Mouse (Mus musculus) stomach, postnatal 0 days (tissue): ENCODE data around the gene Abcc3. TPM values are rescaled to one million over a fixed set of nuclear protein-coding genes. Genes with fewer than 3 reads are reported as not detected.

Experiments used
- ATAC-seq: fragments of 200-750 bp; cut with Nextera tagmentation; 2 replicates; pipeline ENCODE4 v1.8.0; 2017; ENCODE audit not compliant: low FRiP score, low TSS enrichment
- DNase-seq: peaks from one replicate; pipeline ENCODE4 v3.0.0-alpha.2; 2016; ENCODE audit warnings: low spot score
- H3K27ac ChIP-seq: fragments of 300-500 bp; sonication (generic); replicated peaks from 2 replicates; pipeline ENCODE4 v1.5.1; 2014; ENCODE audit warnings: mild to moderate bottlenecking, control low read depth
- H3K27me3 ChIP-seq: fragments of 300-500 bp; sonication (generic); 2 replicates; pipeline ENCODE4 v1.6.1; 2014; ENCODE audit warnings: low read length; ENCODE audit not compliant: control insufficient read depth, insufficient read depth
- H3K36me3 ChIP-seq: fragments of 300-500 bp; sonication (generic); 2 replicates; pipeline ENCODE4 v1.6.1; 2014; ENCODE audit warnings: low read length, mixed read lengths; ENCODE audit not compliant: control insufficient read depth, insufficient read depth
- H3K4me1 ChIP-seq: fragments of 300-500 bp; sonication (generic); replicated peaks from 2 replicates; pipeline ENCODE4 v1.6.1; 2014; ENCODE audit warnings: antibody characterized with exemption; ENCODE audit not compliant: control insufficient read depth, insufficient read depth
- H3K4me2 ChIP-seq: fragments of 300-500 bp; sonication (generic); replicated peaks from 2 replicates; pipeline ENCODE4 v1.6.1; 2014; ENCODE audit warnings: low read depth, mild to moderate bottlenecking, control low read depth, moderate library complexity
- H3K4me3 ChIP-seq: fragments of 300-500 bp; sonication (generic); 2 replicates; pipeline ENCODE4 v1.5.1; 2014; ENCODE audit warnings: low read depth, low read length, control low read depth
- H3K9ac ChIP-seq: fragments of 300-500 bp; sonication (generic); 2 replicates; pipeline ENCODE4 v1.6.1; 2014; ENCODE audit warnings: mild to moderate bottlenecking, low read length, control low read depth, mixed read lengths
- H3K9me3 ChIP-seq: fragments of 300-500 bp; sonication (generic); 2 replicates; pipeline ENCODE4 v1.6.1; 2016; ENCODE audit warnings: low read length; ENCODE audit not compliant: control insufficient read depth
- CTCF ChIP-seq: IDR thresholded peaks from 2 replicates; pipeline ENCODE4 v1.5.1; 2016; ENCODE audit warnings: antibody characterized with exemption, low read depth, mild to moderate bottlenecking, moderate library complexity
- EP300 ChIP-seq: optimal IDR thresholded peaks from 2 replicates; pipeline ENCODE3; 2016; ENCODE audit warnings: antibody characterized with exemption
- WGBS: fragments of 180-500 bp; shearing (Covaris S2); extraction: QIAGEN DNeasy Blood & Tissue Kit; methylation state at CpG from one replicate; pipeline ENCODE4 v1.1.7; 2014; 5-methylcytosine and 5-hydroxymethylcytosine counted together
- polyA plus RNA-seq: library from polyadenylated mRNA; unstranded; fragments of >200 nt; fragmentation: Nextera tagmentation; extraction: Ambion mirVana; gene quantifications from 2 replicates; pipeline ENCODE4 v1.2.1, GENCODE M21; 2015

The Abcc3 gene
- polyA plus RNA-seq, 1 experiment from 2014 or later = 25.3 TPM

DNA sequence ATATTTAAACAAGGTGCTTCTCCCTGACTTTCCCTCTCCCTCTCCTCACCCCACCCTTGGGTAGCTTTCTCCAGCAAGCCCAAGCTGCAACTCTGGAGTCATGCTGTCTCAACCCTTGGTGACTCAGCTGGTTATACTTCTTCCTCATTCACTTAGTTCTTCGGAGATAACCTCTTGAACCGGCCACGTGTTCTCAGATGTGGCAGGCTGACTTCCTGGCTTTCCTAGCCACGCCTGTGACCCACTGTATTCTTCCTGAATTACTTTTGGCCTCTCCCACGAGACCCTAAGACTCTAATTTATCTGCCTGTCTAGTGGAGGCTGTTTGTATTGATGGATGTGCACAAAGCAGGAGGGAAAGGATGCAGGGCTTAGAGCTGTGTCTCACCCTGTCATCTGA, 22.0 kb downstream of the Abcc3 start:
- Histone ChIP-seq H3K9me3 (no peaks in the 10 kb centered on the region), H3K4me3 (no peak overlapping the region), H3K4me1 (no peaks in the 10 kb centered on the region; the same call in 1 of the 2 replicates), H3K9ac (no peak overlapping the region), H3K36me3 (no peaks in the 10 kb centered on the region), H3K27ac (peak overlapping the region; percentile 20; the same call in 1 of the 2 replicates), H3K27me3 (no peaks in the 10 kb centered on the region), H3K4me2 (no peak overlapping the region)
- 12% methylated on average over 5 of the region's 5 CpGs for WGBS
- ATAC-seq = peak; percentile 94
- DNase-seq = peak; percentile 83
- TF ChIP-seq CTCF (no peak), EP300 (no peak)

DNA sequence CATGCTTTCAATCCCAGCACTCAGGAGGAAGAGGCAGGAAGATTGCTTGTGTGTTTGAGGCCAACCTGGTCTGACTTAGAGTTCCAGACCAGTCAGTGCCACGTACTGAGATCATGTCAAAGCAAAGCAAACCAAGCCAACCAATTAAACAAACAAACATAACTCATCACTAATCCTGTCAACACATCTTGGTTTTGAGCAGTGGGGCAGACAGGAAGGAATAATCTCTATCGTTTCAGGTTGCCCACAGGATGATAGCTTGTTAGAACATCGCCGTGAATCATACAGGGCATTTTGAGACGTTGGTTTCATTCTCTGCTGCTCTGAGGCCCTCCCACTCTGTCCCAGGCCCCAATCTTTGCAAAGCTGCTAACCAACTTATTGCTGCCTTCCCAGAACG, 22.8 kb downstream of the Abcc3 start:
- Histone ChIP-seq H3K36me3 (no peaks in the 10 kb centered on the region), H3K4me2 (no peak overlapping the region), H3K27me3 (no peaks in the 10 kb centered on the region), H3K9me3 (no peaks in the 10 kb centered on the region), H3K4me1 (no peaks in the 10 kb centered on the region; the same call in 1 of the 2 replicates), H3K9ac (no peak overlapping the region; the same call in 1 of the 2 replicates), H3K4me3 (no peak overlapping the region), H3K27ac (no peak overlapping the region)
- 67% methylated on average over 6 of the region's 6 CpGs for WGBS
- DNase-seq (no peak), ATAC-seq (no peak)
- TF ChIP-seq EP300 = no peak
- TF ChIP-seq CTCF = no peak

DNA sequence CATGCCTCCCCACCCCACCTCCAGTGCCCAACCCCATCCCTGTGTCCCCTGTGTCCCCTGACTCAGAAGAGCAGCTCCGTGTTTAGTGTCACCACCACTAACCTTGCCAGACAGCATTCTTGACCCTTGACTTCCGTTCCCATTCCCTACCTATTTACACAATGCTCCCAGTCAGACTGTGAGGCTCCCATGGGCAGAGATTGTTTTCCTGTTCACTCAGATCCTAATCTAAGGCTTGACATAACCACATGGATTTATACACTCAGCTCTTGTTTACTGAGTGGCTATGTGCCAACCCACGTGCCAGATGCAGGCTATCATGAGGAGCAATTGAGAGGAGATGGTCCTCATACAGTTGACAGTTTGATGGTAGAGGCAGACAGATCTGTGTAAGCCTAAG, 27.5 kb downstream of the Abcc3 start:
- TF ChIP-seq CTCF = no peak
- TF ChIP-seq EP300 = no peak
- Histone ChIP-seq H3K4me1 (peaks cover 2% of the 10 kb centered on the region), H3K9me3 (no peaks in the 10 kb centered on the region), H3K27ac (no peak overlapping the region), H3K36me3 (no peaks in the 10 kb centered on the region), H3K4me3 (no peak overlapping the region), H3K9ac (no peak overlapping the region), H3K27me3 (no peaks in the 10 kb centered on the region), H3K4me2 (no peak overlapping the region)
- DNase-seq (peak; percentile 57), ATAC-seq (peak; percentile 77)
- WGBS = 35% methylated on average over 3 of the region's 3 CpGs

DNA sequence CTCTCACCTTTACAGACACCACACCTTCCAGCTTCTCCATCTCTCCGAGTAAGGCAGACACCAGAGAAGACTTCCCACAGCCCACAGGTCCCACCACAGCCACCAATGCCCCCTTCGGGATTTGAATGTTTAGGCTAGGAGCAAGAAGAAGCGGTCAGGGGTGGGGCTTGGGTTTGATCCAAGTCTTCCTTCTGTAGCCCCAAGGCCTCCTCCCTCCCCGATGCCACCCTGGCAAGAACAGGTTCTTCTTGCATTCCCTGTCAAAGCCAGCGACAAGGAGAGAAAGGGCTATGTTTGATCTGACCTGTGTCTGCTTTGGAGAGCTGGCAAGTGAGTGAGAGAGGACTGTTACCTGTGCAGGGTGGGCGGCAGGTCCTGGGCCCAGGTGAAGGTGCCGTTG, 29.1 kb downstream of the Abcc3 start:
- Histone ChIP-seq H3K4me2 (no peak overlapping the region), H3K36me3 (no peaks in the 10 kb centered on the region), H3K4me1 (peaks cover 2% of the 10 kb centered on the region; the same call in 1 of the 2 replicates), H3K9me3 (no peaks in the 10 kb centered on the region), H3K27ac (no peak overlapping the region), H3K27me3 (no peaks in the 10 kb centered on the region), H3K9ac (no peak overlapping the region), H3K4me3 (no peak overlapping the region)
- ATAC-seq (no peak), DNase-seq (peak; percentile 59)
- TF ChIP-seq EP300 (peak; percentile 41), CTCF (no peak)
- WGBS = 42% methylated on average over 7 of the region's 7 CpGs

DNA sequence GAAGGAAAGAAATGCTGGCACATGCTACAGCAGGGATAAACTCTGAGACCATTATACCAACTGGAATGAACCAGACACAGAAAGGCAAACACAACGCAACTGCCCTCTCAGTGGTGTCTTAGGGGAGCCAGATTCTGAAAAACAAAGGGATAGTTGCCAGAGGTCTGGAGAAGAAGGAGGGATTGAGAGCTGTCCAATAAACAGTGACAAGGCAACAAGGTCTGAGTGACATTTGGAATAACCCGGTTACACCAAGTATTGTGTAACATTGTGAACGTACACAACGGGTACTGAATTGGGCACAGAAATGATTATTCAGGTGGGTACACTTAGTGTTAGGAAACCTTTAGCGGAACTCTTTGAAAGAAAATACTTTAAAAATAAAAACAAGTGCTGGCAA, 30.7 kb downstream of the Abcc3 start:
- Histone ChIP-seq H3K36me3 (no peaks in the 10 kb centered on the region), H3K27me3 (no peaks in the 10 kb centered on the region), H3K4me3 (no peak overlapping the region), H3K9me3 (no peaks in the 10 kb centered on the region), H3K4me2 (no peak overlapping the region), H3K4me1 (peaks cover 2% of the 10 kb centered on the region; the same call in 1 of the 2 replicates), H3K27ac (no peak overlapping the region), H3K9ac (no peak overlapping the region)
- TF ChIP-seq CTCF (no peak), EP300 (no peak)
- no peak for ATAC-seq
- WGBS = 84% methylated on average over 5 of the region's 5 CpGs
- no peak for DNase-seq

DNA sequence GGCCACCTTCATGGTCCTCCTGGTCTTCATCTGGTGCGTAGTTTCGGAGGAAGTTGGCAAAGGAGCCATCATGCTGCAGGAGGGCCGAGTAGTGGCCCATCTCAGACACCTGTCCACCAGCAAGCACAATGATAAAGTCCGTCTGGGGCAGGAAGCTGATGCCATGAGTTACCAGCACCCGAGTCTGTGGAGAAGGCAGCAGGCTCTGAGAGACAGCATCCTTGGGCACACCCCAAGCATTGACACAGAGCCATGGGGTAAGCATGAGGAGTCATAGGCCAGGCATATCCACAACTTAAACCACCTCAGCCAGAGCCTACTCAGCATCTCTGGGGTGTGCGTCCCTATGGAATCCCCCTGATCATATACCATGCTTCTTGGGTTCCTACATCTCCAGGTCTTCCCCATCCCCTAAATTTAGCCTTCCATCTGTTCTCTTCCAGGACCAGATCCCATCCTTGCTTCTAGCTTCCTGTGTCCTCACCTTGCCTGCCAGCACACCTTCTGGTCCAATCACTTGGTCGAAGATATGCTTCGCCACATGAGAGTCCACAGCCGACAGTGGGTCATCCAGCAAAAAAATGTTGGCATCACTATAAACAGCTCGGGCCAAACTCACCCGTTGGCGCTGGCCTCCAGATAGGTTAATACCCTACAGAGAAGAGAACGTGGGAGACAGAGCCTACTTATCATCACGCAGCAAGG, 31.5 kb downstream of the Abcc3 start:
- no peak overlapping the region for H3K4me3 ChIP-seq
- no peak overlapping the region for H3K27ac ChIP-seq
- peaks cover 2% of the 10 kb centered on the region; the same call in 1 of the 2 replicates for H3K4me1 ChIP-seq
- H3K9ac ChIP-seq = no peak overlapping the region
- no peaks in the 10 kb centered on the region for H3K36me3 ChIP-seq
- DNase-seq (no peak), ATAC-seq (no peak)
- H3K27me3 ChIP-seq = no peaks in the 10 kb centered on the region
- H3K4me2 ChIP-seq = no peak overlapping the region
- no peaks in the 10 kb centered on the region for H3K9me3 ChIP-seq
- 92% methylated on average over 14 of the region's 14 CpGs for WGBS
- TF ChIP-seq EP300 (no peak), CTCF (no peak)
